Mouse (Mus musculus) stomach, postnatal 0 days (tissue): ENCODE measurements around the gene Slc8a1. TPM values are rescaled to one million over a fixed set of nuclear protein-coding genes. Genes with fewer than 3 reads are reported as not detected.

Experiments used
- ATAC-seq: fragments of 200-750 bp; cut with Nextera tagmentation; 2 replicates; pipeline ENCODE4 v1.8.0; 2017; ENCODE audit not compliant: low FRiP score, low TSS enrichment
- DNase-seq: peaks from one replicate; pipeline ENCODE4 v3.0.0-alpha.2; 2016; ENCODE audit warnings: low spot score
- H3K27ac ChIP-seq: fragments of 300-500 bp; sonication (generic); replicated peaks from 2 replicates; pipeline ENCODE4 v1.5.1; 2014; ENCODE audit warnings: mild to moderate bottlenecking, control low read depth
- H3K27me3 ChIP-seq: fragments of 300-500 bp; sonication (generic); 2 replicates; pipeline ENCODE4 v1.6.1; 2014; ENCODE audit warnings: low read length; ENCODE audit not compliant: control insufficient read depth, insufficient read depth
- H3K36me3 ChIP-seq: fragments of 300-500 bp; sonication (generic); 2 replicates; pipeline ENCODE4 v1.6.1; 2014; ENCODE audit warnings: low read length, mixed read lengths; ENCODE audit not compliant: control insufficient read depth, insufficient read depth
- H3K4me1 ChIP-seq: fragments of 300-500 bp; sonication (generic); replicated peaks from 2 replicates; pipeline ENCODE4 v1.6.1; 2014; ENCODE audit warnings: antibody characterized with exemption; ENCODE audit not compliant: control insufficient read depth, insufficient read depth
- H3K4me2 ChIP-seq: fragments of 300-500 bp; sonication (generic); replicated peaks from 2 replicates; pipeline ENCODE4 v1.6.1; 2014; ENCODE audit warnings: low read depth, mild to moderate bottlenecking, control low read depth, moderate library complexity
- H3K4me3 ChIP-seq: fragments of 300-500 bp; sonication (generic); 2 replicates; pipeline ENCODE4 v1.5.1; 2014; ENCODE audit warnings: low read depth, low read length, control low read depth
- H3K9ac ChIP-seq: fragments of 300-500 bp; sonication (generic); 2 replicates; pipeline ENCODE4 v1.6.1; 2014; ENCODE audit warnings: mild to moderate bottlenecking, low read length, control low read depth, mixed read lengths
- H3K9me3 ChIP-seq: fragments of 300-500 bp; sonication (generic); 2 replicates; pipeline ENCODE4 v1.6.1; 2016; ENCODE audit warnings: low read length; ENCODE audit not compliant: control insufficient read depth
- CTCF ChIP-seq: IDR thresholded peaks from 2 replicates; pipeline ENCODE4 v1.5.1; 2016; ENCODE audit warnings: antibody characterized with exemption, low read depth, mild to moderate bottlenecking, moderate library complexity
- EP300 ChIP-seq: optimal IDR thresholded peaks from 2 replicates; pipeline ENCODE3; 2016; ENCODE audit warnings: antibody characterized with exemption
- WGBS: fragments of 180-500 bp; shearing (Covaris S2); extraction: QIAGEN DNeasy Blood & Tissue Kit; methylation state at CpG from one replicate; pipeline ENCODE4 v1.1.7; 2014; 5-methylcytosine and 5-hydroxymethylcytosine counted together
- polyA plus RNA-seq: library from polyadenylated mRNA; unstranded; fragments of >200 nt; fragmentation: Nextera tagmentation; extraction: Ambion mirVana; gene quantifications from 2 replicates; pipeline ENCODE4 v1.2.1, GENCODE M21; 2015

Gene Slc8a1
- polyA plus RNA-seq, 1 experiment from 2014 or later, result 3.1 TPM

GRCm38 (mm10) chr17:81554052-81554734, 184.0 kb downstream of the Slc8a1 start:
- peak; percentile 39; the same call in 1 of the 2 replicates for TF ChIP-seq CTCF
- no peak for TF ChIP-seq EP300

GRCm38 (mm10) chr17:81551856-81552635, 186.1 kb downstream of the Slc8a1 start:
- H3K4me1 ChIP-seq, result no peaks in the 10 kb centered on the region
- 62% methylated on average over 6 of the region's 6 CpGs for WGBS
- TF ChIP-seq EP300, result no peak
- TF ChIP-seq CTCF, result no peak
- H3K4me3 ChIP-seq, result no peak overlapping the region
- no peak overlapping the region for H3K4me2 ChIP-seq
- no peak overlapping the region for H3K27ac ChIP-seq
- no peak for ATAC-seq
- H3K9ac ChIP-seq, result no peak overlapping the region
- no peaks in the 10 kb centered on the region for H3K36me3 ChIP-seq
- DNase-seq, result no peak
- no peaks in the 10 kb centered on the region for H3K9me3 ChIP-seq
- no peaks in the 10 kb centered on the region for H3K27me3 ChIP-seq

More at GRCm38 (mm10) chr17:81554052-81554734, 184.0 kb downstream of the Slc8a1 start:
- no peak for DNase-seq
- H3K4me1 ChIP-seq, result no peaks in the 10 kb centered on the region
- ATAC-seq, result peak; percentile 81
- WGBS, result 51% methylated on average over 6 of the region's 6 CpGs
- no peaks in the 10 kb centered on the region for H3K36me3 ChIP-seq
- no peaks in the 10 kb centered on the region for H3K27me3 ChIP-seq
- H3K27ac ChIP-seq, result no peak overlapping the region
- no peaks in the 10 kb centered on the region for H3K9me3 ChIP-seq
- no peak overlapping the region for H3K9ac ChIP-seq
- no peak overlapping the region for H3K4me3 ChIP-seq
- no peak overlapping the region for H3K4me2 ChIP-seq

GRCm38 (mm10) chr17:81550864-81551263, 187.3 kb downstream of the Slc8a1 start:
- Histone ChIP-seq H3K4me3 (no peak overlapping the region), H3K4me1 (no peaks in the 10 kb centered on the region), H3K9me3 (no peaks in the 10 kb centered on the region), H3K36me3 (no peaks in the 10 kb centered on the region), H3K9ac (no peak overlapping the region), H3K4me2 (no peak overlapping the region), H3K27me3 (no peaks in the 10 kb centered on the region), H3K27ac (no peak overlapping the region)
- WGBS, result 85% methylated on average over 3 of the region's 3 CpGs
- no peak for TF ChIP-seq EP300
- TF ChIP-seq CTCF, result no peak
- no peak for DNase-seq
- no peak for ATAC-seq

GRCm38 (mm10) chr17:81548016-81548415, 190.2 kb downstream of the Slc8a1 start:
- no peaks in the 10 kb centered on the region for H3K9me3 ChIP-seq
- no peaks in the 10 kb centered on the region for H3K4me1 ChIP-seq
- no peaks in the 10 kb centered on the region for H3K36me3 ChIP-seq
- no peaks in the 10 kb centered on the region for H3K27me3 ChIP-seq
- H3K4me3 ChIP-seq, result no peak overlapping the region
- no peak for ATAC-seq
- 48% methylated on average over 4 of the region's 4 CpGs for WGBS
- no peak overlapping the region for H3K27ac ChIP-seq
- H3K4me2 ChIP-seq, result no peak overlapping the region
- no peak for TF ChIP-seq CTCF
- no peak for TF ChIP-seq EP300
- DNase-seq, result no peak
- H3K9ac ChIP-seq, result no peak overlapping the region

- Histone ChIP-seq H3K9me3 (no peaks in the 10 kb centered on the region), H3K4me3 (no peak overlapping the region), H3K36me3 (no peaks in the 10 kb centered on the region), H3K27me3 (no peaks in the 10 kb centered on the region), H3K9ac (no peak overlapping the region), H3K4me1 (no peaks in the 10 kb centered on the region), H3K4me2 (no peak overlapping the region), H3K27ac (no peak overlapping the region)
- 58% methylated on average over 6 of the region's 6 CpGs for WGBS
- TF ChIP-seq CTCF (no peak), EP300 (no peak)
- DNase-seq (peak; percentile 29), ATAC-seq (peak; percentile 84)
Observed at GRCm38 (mm10) chr17:81546525-81546924, 191.7 kb downstream of the Slc8a1 start.

- Histone ChIP-seq H3K27me3 (no peaks in the 10 kb centered on the region), H3K4me3 (no peak overlapping the region), H3K36me3 (no peaks in the 10 kb centered on the region), H3K9ac (no peak overlapping the region), H3K4me2 (no peak overlapping the region), H3K9me3 (no peaks in the 10 kb centered on the region), H3K4me1 (no peaks in the 10 kb centered on the region), H3K27ac (no peak overlapping the region)
- WGBS, result 75% methylated on average over 5 of the region's 5 CpGs
- ATAC-seq (no peak), DNase-seq (no peak)
- TF ChIP-seq EP300, result no peak
- TF ChIP-seq CTCF, result no peak
Observed at GRCm38 (mm10) chr17:81546012-81546411, 192.2 kb downstream of the Slc8a1 start.
